Mouse (Mus musculus): ENCODE data around the gene Ptprs. TPM values are rescaled to one million over a fixed set of nuclear protein-coding genes. Genes with fewer than 3 reads are reported as not detected.

The Ptprs gene
- polyA plus RNA-seq, 1 experiment from 2014 or later: 22.2 TPM

DNA sequence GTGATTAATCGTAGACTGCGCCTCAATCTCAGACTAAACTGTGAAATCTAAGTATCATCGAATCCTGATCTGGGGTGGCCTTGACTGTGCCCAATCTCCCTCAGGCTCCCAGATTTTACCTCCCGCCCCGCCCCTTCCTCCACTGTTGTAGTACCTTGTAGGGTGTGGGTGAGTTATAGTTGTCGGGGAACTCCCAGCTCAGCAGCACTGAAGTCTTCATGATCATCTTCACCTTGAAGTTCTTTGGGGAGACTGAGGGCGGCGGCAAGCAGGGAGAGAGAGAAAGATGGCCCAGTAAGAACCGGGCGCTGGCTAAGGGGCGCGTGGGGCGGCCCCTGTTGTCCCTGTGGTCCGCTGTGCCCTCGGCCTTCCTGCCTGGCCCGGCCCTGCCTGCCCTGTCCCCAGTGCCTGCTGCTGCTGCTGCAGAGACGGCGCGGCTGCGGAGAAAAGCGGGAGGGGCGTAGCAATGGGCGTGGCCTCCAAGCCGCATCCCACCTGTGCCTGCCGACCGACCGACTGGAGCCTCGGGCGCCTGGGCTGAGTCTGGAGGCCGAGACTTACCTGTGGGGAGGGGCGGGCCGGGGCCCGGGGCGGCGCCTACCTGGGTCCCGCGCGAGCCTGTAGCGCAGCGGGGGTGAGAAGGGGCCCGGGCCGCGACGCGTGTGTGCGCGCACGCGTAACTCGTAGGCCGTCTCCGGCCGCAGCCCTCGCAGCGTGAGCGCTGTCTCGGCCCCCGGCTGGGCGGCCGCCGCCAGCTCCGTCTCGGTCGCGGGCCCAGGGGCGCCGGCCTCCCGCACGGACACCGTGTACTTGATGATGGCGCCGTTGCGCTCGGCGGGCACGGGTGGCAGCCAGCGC lies 51.3 kb downstream of the Ptprs start:
- ATAC-seq (ENCODE audit: low FRiP score, low TSS enrichment): peak; percentile 74

DNA sequence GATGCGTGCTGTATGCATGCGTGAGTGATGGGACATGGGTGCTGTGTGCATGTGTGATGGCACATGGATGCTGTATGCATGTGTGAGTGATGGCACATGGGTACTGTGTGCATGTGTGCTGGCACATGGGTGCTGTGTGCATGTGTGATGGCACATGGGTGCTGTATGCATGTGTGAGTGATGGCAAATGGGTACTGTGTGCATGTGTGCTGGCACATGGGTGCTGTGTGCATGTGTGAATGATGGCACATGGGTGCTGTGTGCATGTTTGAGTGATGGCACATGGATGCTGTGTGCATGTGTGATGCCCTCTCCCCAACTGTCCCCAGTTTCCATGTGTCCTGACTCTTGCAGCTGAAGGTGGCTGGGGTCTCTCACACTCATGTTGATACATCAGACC lies 56.3 kb downstream of the Ptprs start:
- no peak for TF ChIP-seq EP300 (optimal IDR thresholded peaks at IDR 0.05)
- no peak for TF ChIP-seq CTCF (IDR thresholded peaks at IDR 0.05; ENCODE audit: low read depth)
- Histone ChIP-seq H3K36me3 (ENCODE audit: control insufficient read depth, insufficient read depth, low read length) (peaks cover 50% of the 10 kb centered on the region), H3K9me3 (ENCODE audit: control insufficient read depth, low read length) (no peaks in the 10 kb centered on the region), H3K4me2 (replicated peaks; ENCODE audit: low read depth) (no peak overlapping the region), H3K4me3 (ENCODE audit: low read depth, low read length) (no peak overlapping the region), H3K9ac (ENCODE audit: low read length) (no peak overlapping the region), H3K4me1 (replicated peaks; ENCODE audit: control insufficient read depth, insufficient read depth) (no peaks in the 10 kb centered on the region), H3K27me3 (ENCODE audit: control insufficient read depth, insufficient read depth, low read length) (no peaks in the 10 kb centered on the region), H3K27ac (replicated peaks) (no peak overlapping the region)
- DNase-seq (ENCODE audit: low spot score) (no peak), ATAC-seq (ENCODE audit: low FRiP score, low TSS enrichment) (no peak)
- WGBS: 100% methylated on average over 2 of the region's 2 CpGs

More for the DNA sequence above, 51.3 kb downstream of the Ptprs start:
- peaks cover 21% of the 10 kb centered on the region for H3K36me3 ChIP-seq (ENCODE audit: control insufficient read depth, insufficient read depth, low read length)
- peak overlapping the region; percentile 40; the same call in 1 of the 2 replicates for H3K27ac ChIP-seq (replicated peaks)
- peak; percentile 82 for DNase-seq (ENCODE audit: low spot score)
- no peaks in the 10 kb centered on the region for H3K4me1 ChIP-seq (replicated peaks; ENCODE audit: control insufficient read depth, insufficient read depth)
- peak overlapping the region; percentile 58 for H3K9ac ChIP-seq (ENCODE audit: low read length)
- no peak for TF ChIP-seq EP300 (optimal IDR thresholded peaks at IDR 0.05)
- TF ChIP-seq CTCF (IDR thresholded peaks at IDR 0.05; ENCODE audit: low read depth): no peak
- peak overlapping the region; percentile 89 for H3K4me2 ChIP-seq (replicated peaks; ENCODE audit: low read depth)
- H3K4me3 ChIP-seq (ENCODE audit: low read depth, low read length): peak overlapping the region; percentile 46
- WGBS: 31% methylated on average over 64 of the region's 77 CpGs
- H3K9me3 ChIP-seq (ENCODE audit: control insufficient read depth, low read length): no peaks in the 10 kb centered on the region
- H3K27me3 ChIP-seq (ENCODE audit: control insufficient read depth, insufficient read depth, low read length): no peaks in the 10 kb centered on the region

DNA sequence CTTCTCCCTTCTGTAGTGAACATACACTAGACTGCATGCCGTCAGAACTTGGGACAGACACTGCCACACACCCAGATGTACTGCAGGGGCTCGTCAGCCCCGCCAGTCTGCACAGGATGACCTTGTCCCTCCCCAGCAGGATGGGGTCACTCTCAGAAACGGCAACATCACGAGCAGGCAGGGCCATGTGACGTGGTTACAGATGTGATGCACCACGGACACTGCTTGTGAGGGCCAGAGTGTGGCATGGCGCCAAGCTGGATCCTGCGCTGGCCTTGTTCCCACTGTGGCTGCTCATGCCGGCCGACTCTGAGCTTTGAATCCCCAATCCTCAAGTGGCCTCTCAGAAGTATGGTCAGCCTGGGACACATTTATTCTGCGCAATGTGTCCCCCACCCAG lies 58.0 kb downstream of the Ptprs start:
- ATAC-seq (ENCODE audit: low FRiP score, low TSS enrichment): no peak
- no peaks in the 10 kb centered on the region for H3K27me3 ChIP-seq (ENCODE audit: control insufficient read depth, insufficient read depth, low read length)
- no peaks in the 10 kb centered on the region for H3K4me1 ChIP-seq (replicated peaks; ENCODE audit: control insufficient read depth, insufficient read depth)
- no peak for DNase-seq (ENCODE audit: low spot score)
- TF ChIP-seq CTCF (IDR thresholded peaks at IDR 0.05; ENCODE audit: low read depth) (no peak), EP300 (optimal IDR thresholded peaks at IDR 0.05) (no peak)
- H3K4me3 ChIP-seq (ENCODE audit: low read depth, low read length): no peak overlapping the region
- peaks cover 54% of the 10 kb centered on the region for H3K36me3 ChIP-seq (ENCODE audit: control insufficient read depth, insufficient read depth, low read length)
- no peak overlapping the region for H3K4me2 ChIP-seq (replicated peaks; ENCODE audit: low read depth)
- H3K9ac ChIP-seq (ENCODE audit: low read length): no peak overlapping the region
- 65% methylated on average over 12 of the region's 12 CpGs for WGBS
- H3K27ac ChIP-seq (replicated peaks): no peak overlapping the region
- no peaks in the 10 kb centered on the region for H3K9me3 ChIP-seq (ENCODE audit: control insufficient read depth, low read length)

DNA sequence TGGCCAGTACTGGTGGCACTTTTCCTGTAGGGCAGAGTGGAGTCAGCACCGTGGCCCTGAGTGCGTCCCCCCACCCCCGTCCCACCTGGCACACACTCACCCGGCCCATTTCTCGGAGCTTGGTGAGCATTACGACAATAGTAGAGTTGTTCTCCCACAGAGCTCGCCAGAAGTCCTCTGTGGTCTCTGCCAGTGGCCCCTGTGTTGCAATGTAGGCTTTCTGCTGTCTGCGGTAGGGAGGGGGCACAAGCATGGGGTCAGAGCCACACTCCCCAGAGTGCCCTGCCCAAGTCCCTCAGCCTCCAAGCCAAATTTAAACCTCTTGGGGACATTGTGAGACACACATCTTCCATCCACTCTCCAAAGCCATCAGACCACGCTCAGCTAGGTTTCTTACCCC lies 61.5 kb downstream of the Ptprs start:
- H3K27me3 ChIP-seq (ENCODE audit: control insufficient read depth, insufficient read depth, low read length): no peaks in the 10 kb centered on the region
- no peak overlapping the region for H3K9ac ChIP-seq (ENCODE audit: low read length)
- H3K9me3 ChIP-seq (ENCODE audit: control insufficient read depth, low read length): no peaks in the 10 kb centered on the region
- WGBS: 93% methylated on average over 9 of the region's 9 CpGs
- TF ChIP-seq CTCF (IDR thresholded peaks at IDR 0.05; ENCODE audit: low read depth): no peak
- TF ChIP-seq EP300 (optimal IDR thresholded peaks at IDR 0.05): no peak
- H3K27ac ChIP-seq (replicated peaks): no peak overlapping the region
- no peaks in the 10 kb centered on the region; the same call in 1 of the 2 replicates for H3K4me1 ChIP-seq (replicated peaks; ENCODE audit: control insufficient read depth, insufficient read depth)
- no peak for ATAC-seq (ENCODE audit: low FRiP score, low TSS enrichment)
- no peak overlapping the region for H3K4me3 ChIP-seq (ENCODE audit: low read depth, low read length)
- no peak overlapping the region for H3K4me2 ChIP-seq (replicated peaks; ENCODE audit: low read depth)
- H3K36me3 ChIP-seq (ENCODE audit: control insufficient read depth, insufficient read depth, low read length): peaks cover 49% of the 10 kb centered on the region
- DNase-seq (ENCODE audit: low spot score): no peak

DNA sequence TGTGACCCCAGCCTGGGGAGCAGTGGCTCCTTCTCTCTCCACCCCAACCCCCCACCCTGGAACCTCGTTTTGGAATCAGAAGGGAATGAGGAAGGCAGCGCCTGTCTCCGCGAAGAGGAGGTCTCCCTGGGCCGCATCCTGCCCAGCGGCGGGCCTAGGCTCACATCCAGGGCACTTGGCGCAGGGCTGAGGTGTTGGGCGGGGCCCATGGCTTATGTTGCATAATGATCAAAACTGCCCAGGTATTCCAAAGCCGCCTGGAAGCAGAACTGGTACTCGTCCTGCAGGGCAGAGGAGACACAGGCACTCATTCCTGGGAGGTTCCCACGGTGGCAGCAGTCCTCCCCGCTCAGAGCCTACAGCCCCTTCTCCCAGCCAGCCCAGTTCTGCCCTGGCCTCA lies 63.2 kb downstream of the Ptprs start:
- WGBS: 71% methylated on average over 13 of the region's 13 CpGs
- 0 out of 2 replicates have a peak, but pooled peaks have one; percentile 16 for ATAC-seq (ENCODE audit: low FRiP score, low TSS enrichment)

DNA sequence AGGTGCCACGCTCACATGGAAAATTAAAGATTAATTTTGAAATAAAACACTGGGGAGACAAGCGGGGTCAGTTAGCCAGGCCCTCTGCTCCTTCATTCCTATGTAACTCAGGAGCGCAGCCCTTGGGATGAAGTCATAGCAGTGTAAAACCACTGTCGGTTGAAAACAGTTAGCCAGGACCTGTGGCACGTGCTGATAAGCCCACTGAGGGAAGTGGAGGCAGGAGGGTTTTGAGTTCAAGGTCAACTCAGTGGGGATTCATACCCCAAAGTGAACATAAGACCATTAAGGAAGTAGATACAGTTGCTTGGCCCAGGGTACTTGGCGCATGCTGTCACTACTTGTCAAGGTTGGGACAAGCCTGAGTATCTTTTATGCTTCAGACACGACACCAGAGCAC lies 64.8 kb downstream of the Ptprs start:
- DNase-seq (ENCODE audit: low spot score) (no peak), ATAC-seq (ENCODE audit: low FRiP score, low TSS enrichment) (no peak)
- H3K27ac ChIP-seq (replicated peaks): no peak overlapping the region
- H3K27me3 ChIP-seq (ENCODE audit: control insufficient read depth, insufficient read depth, low read length): no peaks in the 10 kb centered on the region
- H3K4me2 ChIP-seq (replicated peaks; ENCODE audit: low read depth): no peak overlapping the region
- no peak for TF ChIP-seq CTCF (IDR thresholded peaks at IDR 0.05; ENCODE audit: low read depth)
- TF ChIP-seq EP300 (optimal IDR thresholded peaks at IDR 0.05): no peak
- H3K4me3 ChIP-seq (ENCODE audit: low read depth, low read length): no peak overlapping the region
- H3K9ac ChIP-seq (ENCODE audit: low read length): no peak overlapping the region
- H3K4me1 ChIP-seq (replicated peaks; ENCODE audit: control insufficient read depth, insufficient read depth): no peaks in the 10 kb centered on the region; the same call in 1 of the 2 replicates
- WGBS: 93% methylated on average over 7 of the region's 7 CpGs
- peaks cover 32% of the 10 kb centered on the region for H3K36me3 ChIP-seq (ENCODE audit: control insufficient read depth, insufficient read depth, low read length)
- no peaks in the 10 kb centered on the region for H3K9me3 ChIP-seq (ENCODE audit: control insufficient read depth, low read length)

More for the DNA sequence above, 63.2 kb downstream of the Ptprs start:
- no peaks in the 10 kb centered on the region for H3K9me3 ChIP-seq (ENCODE audit: control insufficient read depth, low read length)
- no peak overlapping the region for H3K4me3 ChIP-seq (ENCODE audit: low read depth, low read length)
- H3K36me3 ChIP-seq (ENCODE audit: control insufficient read depth, insufficient read depth, low read length): peaks cover 41% of the 10 kb centered on the region
- DNase-seq (ENCODE audit: low spot score): no peak
- no peak overlapping the region for H3K27ac ChIP-seq (replicated peaks)
- TF ChIP-seq EP300 (optimal IDR thresholded peaks at IDR 0.05): no peak
- no peak for TF ChIP-seq CTCF (IDR thresholded peaks at IDR 0.05; ENCODE audit: low read depth)
- no peaks in the 10 kb centered on the region for H3K27me3 ChIP-seq (ENCODE audit: control insufficient read depth, insufficient read depth, low read length)
- H3K4me1 ChIP-seq (replicated peaks; ENCODE audit: control insufficient read depth, insufficient read depth): no peaks in the 10 kb centered on the region; the same call in 1 of the 2 replicates
- no peak overlapping the region for H3K9ac ChIP-seq (ENCODE audit: low read length)
- no peak overlapping the region for H3K4me2 ChIP-seq (replicated peaks; ENCODE audit: low read depth)
